Mouse (Mus musculus) WW6 (cell line): ENCODE results near the gene Phkb.
A peak's percentile ranks its signal among the peaks of the same experiment; 100 is the strongest.
"Not testable (repeated sequence)": the region's sequence is repeated elsewhere in the genome, so short reads cannot be mapped to it uniquely, and the experiment has no call there.

Experiments
- DNase-seq: peaks from one replicate; pipeline ENCODE4 v3.0.0-alpha.2; 2013; ENCODE audit warnings: low read depth, low spot score

Gene Phkb

GRCm38 (mm10) chr8:85840657-85841488 is at the start of gene Phkb, which contains the start of gene Itfg1:
TSS of gene Phkb (plus strand) at chr8:85840959.
TSS of gene Itfg1 (minus strand) at chr8:85840921.
- peak; percentile 92 for DNase-seq

- not testable (repeated sequence) for DNase-seq
Measured at GRCm38 (mm10) chr8:85796392-85796791, 44.4 kb upstream of the Phkb start.

- DNase-seq: no peak
Measured at GRCm38 (mm10) chr8:85800164-85800563, 40.6 kb upstream of the Phkb start.

- DNase-seq: no peak
Measured at GRCm38 (mm10) chr8:85801408-85801807, 39.4 kb upstream of the Phkb start.

- no peak for DNase-seq
Measured at GRCm38 (mm10) chr8:85813621-85814020, 27.1 kb upstream of the Phkb start.

GRCm38 (mm10) chr8:85839916-85840656 is 673 bp upstream of the Phkb start:
- no peak for DNase-seq

- no peak for DNase-seq
Measured at GRCm38 (mm10) chr8:85841489-85841795, 683 bp downstream of the Phkb start.

- DNase-seq: no peak
Measured at GRCm38 (mm10) chr8:85845887-85846286, 5.1 kb downstream of the Phkb start.

- no peak for DNase-seq
Measured at GRCm38 (mm10) chr8:85854220-85855123, 13.7 kb downstream of the Phkb start.

GRCm38 (mm10) chr8:85857227-85857896 is 16.6 kb downstream of the Phkb start:
- not testable (repeated sequence) for DNase-seq

GRCm38 (mm10) chr8:85860612-85861011 is 19.9 kb downstream of the Phkb start:
- DNase-seq: no peak

GRCm38 (mm10) chr8:85862381-85862780 is 21.6 kb downstream of the Phkb start:
- no peak for DNase-seq

GRCm38 (mm10) chr8:85871660-85872059 is 30.9 kb downstream of the Phkb start:
- DNase-seq: no peak

- DNase-seq: no peak
Measured at GRCm38 (mm10) chr8:85877976-85878375, 37.2 kb downstream of the Phkb start.

- DNase-seq: no peak
Measured at GRCm38 (mm10) chr8:85879624-85880023, 38.9 kb downstream of the Phkb start.

- no peak for DNase-seq
Measured at GRCm38 (mm10) chr8:85884811-85885210, 44.1 kb downstream of the Phkb start.

GRCm38 (mm10) chr8:85897636-85898035 is 56.9 kb downstream of the Phkb start:
- DNase-seq: no peak

- DNase-seq: no peak
Measured at GRCm38 (mm10) chr8:85924991-85925390, 84.2 kb downstream of the Phkb start.

GRCm38 (mm10) chr8:85925574-85925973 is 84.8 kb downstream of the Phkb start:
- no peak for DNase-seq

GRCm38 (mm10) chr8:85926107-85926506 is 85.3 kb downstream of the Phkb start:
- DNase-seq: no peak

- no peak for DNase-seq
Measured at GRCm38 (mm10) chr8:85936148-85936547, 95.4 kb downstream of the Phkb start.
